Mouse (Mus musculus) neural tube, embryonic 12.5 days (tissue): ENCODE measurements around the gene Evi5l. TPM values are rescaled to one million over a fixed set of nuclear protein-coding genes. Genes with fewer than 3 reads are reported as not detected.

Source experiments
- ATAC-seq: fragments of 200-750 bp; cut with Nextera tagmentation; 2 replicates; pipeline ENCODE4 v1.8.0; 2017; ENCODE audit warnings: low read depth, mild to moderate bottlenecking, moderate TSS enrichment, moderate library complexity; ENCODE audit not compliant: low FRiP score
- H3K27ac ChIP-seq: fragments of 300-500 bp; sonication (generic); 2 replicates; pipeline ENCODE4 v1.5.1; 2016
- H3K27me3 ChIP-seq: fragments of 300-500 bp; sonication (generic); replicated peaks from 2 replicates; pipeline ENCODE4 v1.6.1; 2016; ENCODE audit warnings: mild to moderate bottlenecking
- H3K36me3 ChIP-seq: fragments of 300-500 bp; sonication (generic); 2 replicates; pipeline ENCODE4 v1.6.1; 2016; ENCODE audit warnings: mild to moderate bottlenecking
- H3K4me1 ChIP-seq: fragments of 300-500 bp; sonication (generic); 2 replicates; pipeline ENCODE4 v1.6.1; 2016
- H3K4me2 ChIP-seq: fragments of 300-500 bp; sonication (generic); replicated peaks from 2 replicates; pipeline ENCODE4 v1.6.1; 2016; ENCODE audit warnings: mild to moderate bottlenecking
- H3K4me3 ChIP-seq: fragments of 300-500 bp; sonication (generic); 2 replicates; pipeline ENCODE4 v1.5.1; 2016
- H3K9ac ChIP-seq: fragments of 300-500 bp; sonication (generic); 2 replicates; pipeline ENCODE4 v1.6.1; 2016; ENCODE audit warnings: mild to moderate bottlenecking
- H3K9me3 ChIP-seq: fragments of 300-500 bp; sonication (generic); 2 replicates; pipeline ENCODE4 v1.6.1; 2016; ENCODE audit warnings: mild to moderate bottlenecking
- WGBS: fragments of 180-500 bp; shearing (Covaris S2); methylation state at CpG from one replicate; pipeline ENCODE4 v1.1.7; 2016; 5-methylcytosine and 5-hydroxymethylcytosine counted together
- polyA plus RNA-seq: library from polyadenylated mRNA; unstranded; fragments of >200 nt; fragmentation: Nextera tagmentation; extraction: Ambion mirVana; gene quantifications from 2 replicates; pipeline ENCODE4 v1.2.1, GENCODE M21; 2016

Gene Evi5l
- polyA plus RNA-seq, 1 experiment from 2014 or later, result 72.1 TPM

- H3K27me3 ChIP-seq, result peaks cover 42% of the 10 kb centered on the region
- H3K36me3 ChIP-seq, result peaks cover 74% of the 10 kb centered on the region
These were observed 40.6 kb downstream of the Evi5l start for GRCm38 (mm10) chr8:4207016-4207350.

GRCm38 (mm10) chr8:4211097-4211496, 44.7 kb downstream of the Evi5l start:
- no peak overlapping the region for H3K4me2 ChIP-seq
- no peaks in the 10 kb centered on the region for H3K9me3 ChIP-seq
- no peak overlapping the region for H3K27ac ChIP-seq
- peaks cover 28% of the 10 kb centered on the region for H3K27me3 ChIP-seq
- H3K36me3 ChIP-seq, result peaks cover 44% of the 10 kb centered on the region
- 82% methylated on average over 6 of the region's 6 CpGs for WGBS
- no peak overlapping the region for H3K9ac ChIP-seq
- no peak overlapping the region for H3K4me3 ChIP-seq
- H3K4me1 ChIP-seq, result peaks cover 53% of the 10 kb centered on the region
- no peak for ATAC-seq

More at GRCm38 (mm10) chr8:4207016-4207350, 40.6 kb downstream of the Evi5l start:
- Histone ChIP-seq H3K9me3 (no peaks in the 10 kb centered on the region), H3K4me1 (peaks cover 23% of the 10 kb centered on the region; the same call in 1 of the 2 replicates), H3K27ac (no peak overlapping the region), H3K4me2 (no peak overlapping the region), H3K4me3 (no peak overlapping the region), H3K9ac (no peak overlapping the region)
- WGBS, result 49% methylated on average over 2 of the region's 2 CpGs
- ATAC-seq, result no peak

GRCm38 (mm10) chr8:4212809-4213209, 46.4 kb downstream of the Evi5l start:
- 2% methylated on average over 25 of the region's 25 CpGs for WGBS
- ATAC-seq, result no peak
- H3K4me3 ChIP-seq, result peak overlapping the region; percentile 39
- H3K9me3 ChIP-seq, result no peaks in the 10 kb centered on the region
- H3K27ac ChIP-seq, result no peak overlapping the region
- peaks cover 43% of the 10 kb centered on the region for H3K4me1 ChIP-seq
- H3K4me2 ChIP-seq, result peak overlapping the region; percentile 87
- peak overlapping the region; percentile 56 for H3K9ac ChIP-seq
- peaks cover 33% of the 10 kb centered on the region for H3K36me3 ChIP-seq
- peaks cover 12% of the 10 kb centered on the region for H3K27me3 ChIP-seq

- no peak overlapping the region for H3K27ac ChIP-seq
- peaks cover 43% of the 10 kb centered on the region for H3K4me1 ChIP-seq
- H3K4me2 ChIP-seq, result peak overlapping the region; percentile 87
- 3% methylated on average over 18 of the region's 18 CpGs for WGBS
- H3K4me3 ChIP-seq, result peak overlapping the region; percentile 39
- H3K9ac ChIP-seq, result peak overlapping the region; percentile 56
- H3K27me3 ChIP-seq, result peaks cover 11% of the 10 kb centered on the region; the same call in 1 of the 2 replicates
- H3K9me3 ChIP-seq, result no peaks in the 10 kb centered on the region
- ATAC-seq, result peak; percentile 6; the same call in 1 of the 2 replicates
- peaks cover 31% of the 10 kb centered on the region for H3K36me3 ChIP-seq
These were observed 47.0 kb downstream of the Evi5l start for GRCm38 (mm10) chr8:4213210-4214005.

GRCm38 (mm10) chr8:4214006-4214980, 47.9 kb downstream of the Evi5l start:
- peak overlapping the region; percentile 40; the same call in 1 of the 2 replicates for H3K9ac ChIP-seq
- H3K4me2 ChIP-seq, result peak overlapping the region; percentile 87
- no peak overlapping the region for H3K27ac ChIP-seq
- peaks cover 43% of the 10 kb centered on the region for H3K4me1 ChIP-seq
- H3K4me3 ChIP-seq, result peak overlapping the region; percentile 39
- ATAC-seq, result no peak
- peaks cover 11% of the 10 kb centered on the region; the same call in 1 of the 2 replicates for H3K27me3 ChIP-seq
- H3K9me3 ChIP-seq, result no peaks in the 10 kb centered on the region
- WGBS, result 10% methylated on average over 33 of the region's 33 CpGs
- H3K36me3 ChIP-seq, result peaks cover 25% of the 10 kb centered on the region

GRCm38 (mm10) chr8:4216296-4216695, 49.9 kb downstream of the Evi5l start:
- WGBS, result 6% methylated on average over 18 of the region's 18 CpGs
- peak; percentile 11; the same call in 1 of the 2 replicates for ATAC-seq
- peaks cover 40% of the 10 kb centered on the region for H3K4me1 ChIP-seq

GRCm38 (mm10) chr8:4216791-4217621, 50.6 kb downstream of the Evi5l start, which contains the start of gene Prr36:
TSS of gene Prr36 (minus strand) at chr8:4217459.
- peak; percentile 93 for ATAC-seq
- Histone ChIP-seq H3K4me3 (peak within 1 kb of the TSS; percentile 62), H3K4me1 (peaks cover 40% of the 10 kb centered on the region), H3K27ac (peak within 1 kb of the TSS; percentile 63; the same call in 1 of the 2 replicates), H3K4me2 (peak within 1 kb of the TSS; percentile 87), H3K36me3 (peaks cover 7% of the 10 kb centered on the region; the same call in 1 of the 2 replicates), H3K27me3 (peaks cover 11% of the 10 kb centered on the region; the same call in 1 of the 2 replicates), H3K9ac (peak within 1 kb of the TSS; percentile 86), H3K9me3 (no peaks in the 10 kb centered on the region)
- 1% methylated on average over 44 of the region's 44 CpGs for WGBS

More at GRCm38 (mm10) chr8:4216296-4216695, 49.9 kb downstream of the Evi5l start:
- H3K9me3 ChIP-seq, result no peaks in the 10 kb centered on the region
- H3K9ac ChIP-seq, result peak overlapping the region; percentile 86
- peak overlapping the region; percentile 62 for H3K4me3 ChIP-seq
- H3K27ac ChIP-seq, result peak overlapping the region; percentile 63; the same call in 1 of the 2 replicates
- H3K36me3 ChIP-seq, result peaks cover 7% of the 10 kb centered on the region; the same call in 1 of the 2 replicates
- peak overlapping the region; percentile 87 for H3K4me2 ChIP-seq
- peaks cover 11% of the 10 kb centered on the region; the same call in 1 of the 2 replicates for H3K27me3 ChIP-seq

- H3K9me3 ChIP-seq, result no peaks in the 10 kb centered on the region
- no peak overlapping the region for H3K9ac ChIP-seq
- peaks cover 2% of the 10 kb centered on the region; the same call in 1 of the 2 replicates for H3K36me3 ChIP-seq
- 88% methylated on average over 3 of the region's 3 CpGs for WGBS
- 0 out of 2 replicates have a peak, but pooled peaks cover 7% of the 10 kb centered on the region for H3K27me3 ChIP-seq
- peaks cover 19% of the 10 kb centered on the region for H3K4me1 ChIP-seq
- H3K4me3 ChIP-seq, result no peak overlapping the region
- H3K27ac ChIP-seq, result no peak overlapping the region
- no peak overlapping the region for H3K4me2 ChIP-seq
- ATAC-seq, result no peak
These were observed 53.2 kb downstream of the Evi5l start for GRCm38 (mm10) chr8:4219617-4220016.

GRCm38 (mm10) chr8:4222059-4222458, 55.7 kb downstream of the Evi5l start:
- peaks cover 14% of the 10 kb centered on the region for H3K27me3 ChIP-seq

GRCm38 (mm10) chr8:4226323-4226722, 60.0 kb downstream of the Evi5l start:
- H3K36me3 ChIP-seq, result no peaks in the 10 kb centered on the region
- H3K27me3 ChIP-seq, result peaks cover 25% of the 10 kb centered on the region
- 29% methylated on average over 4 of the region's 4 CpGs for WGBS
- no peak overlapping the region for H3K27ac ChIP-seq
- peak overlapping the region; percentile 51 for H3K4me2 ChIP-seq
- H3K9ac ChIP-seq, result no peak overlapping the region
- ATAC-seq, result no peak
- H3K4me1 ChIP-seq, result peaks cover 6% of the 10 kb centered on the region
- H3K9me3 ChIP-seq, result no peaks in the 10 kb centered on the region
- no peak overlapping the region for H3K4me3 ChIP-seq

More at GRCm38 (mm10) chr8:4222059-4222458, 55.7 kb downstream of the Evi5l start:
- Histone ChIP-seq H3K36me3 (no peaks in the 10 kb centered on the region), H3K4me3 (no peak overlapping the region), H3K27ac (no peak overlapping the region), H3K9ac (no peak overlapping the region), H3K4me1 (peaks cover 6% of the 10 kb centered on the region), H3K4me2 (no peak overlapping the region), H3K9me3 (no peaks in the 10 kb centered on the region)
- no peak for ATAC-seq

GRCm38 (mm10) chr8:4226739-4227347, 60.5 kb downstream of the Evi5l start, which contains the start of gene Lrrc8e:
TSS of gene Lrrc8e (plus strand) at chr8:4226827.
- no peak within 1 kb of the TSS for H3K9ac ChIP-seq
- H3K36me3 ChIP-seq, result no peaks in the 10 kb centered on the region
- 6% methylated on average over 33 of the region's 33 CpGs for WGBS
- peaks cover 25% of the 10 kb centered on the region for H3K27me3 ChIP-seq
- H3K9me3 ChIP-seq, result no peaks in the 10 kb centered on the region
- no peak within 1 kb of the TSS for H3K27ac ChIP-seq
- peak within 1 kb of the TSS; percentile 51 for H3K4me2 ChIP-seq
- ATAC-seq, result no peak
- peaks cover 6% of the 10 kb centered on the region for H3K4me1 ChIP-seq
- 0 out of 2 replicates have a peak within 1 kb of the TSS, but pooled peaks have one; percentile 7 for H3K4me3 ChIP-seq
